Mouse (Mus musculus) adrenal gland, postnatal 4 days (tissue): ENCODE results near the gene Itih4. TPM values are rescaled to one million over a fixed set of nuclear protein-coding genes. Genes with fewer than 3 reads are reported as not detected.

Experiments used
- DNase-seq, 2 experiments: peaks; one replicate each; pipeline ENCODE4 v3.0.0; 2021 to 2022; ENCODE audit warnings: low spot score in 2 of 2, mixed read lengths in 2 of 2
- long read RNA-seq, 2 experiments: library from polyadenylated mRNA; stranded (forward); transcript quantifications; one replicate each; pipeline ENCODE4 v2.0.0; 2021
- total RNA-seq, 2 experiments: library from RNA; stranded (reverse); gene quantifications; 2 replicates each; pipeline ENCODE4 v1.2.3; 2021

Gene Itih4
- total RNA-seq, result 100 to 1,000 TPM in 1 of 2 experiments, 1 to 10 TPM in 1; 4.4 to 173 TPM
- long read RNA-seq, experiment 1, transcript Itih4-203 (23 exons, 3,531 nt), result minor isoform, 39 of 127 reads
- long read RNA-seq, experiment 1, transcript Itih4-202 (23 exons, 2,993 nt), result major isoform, 50 of 127 reads
- long read RNA-seq, experiment 1, transcript Itih4-204 (22 exons, 2,928 nt), result minor isoform, 12 of 127 reads
- long read RNA-seq, experiment 1, partial matches to known transcripts, result 9 of 127 reads
- long read RNA-seq, experiment 1, other reads (novel, unspliced or antisense), result 16 of 127 reads
- long read RNA-seq, experiment 2, result 0 reads

DNA sequence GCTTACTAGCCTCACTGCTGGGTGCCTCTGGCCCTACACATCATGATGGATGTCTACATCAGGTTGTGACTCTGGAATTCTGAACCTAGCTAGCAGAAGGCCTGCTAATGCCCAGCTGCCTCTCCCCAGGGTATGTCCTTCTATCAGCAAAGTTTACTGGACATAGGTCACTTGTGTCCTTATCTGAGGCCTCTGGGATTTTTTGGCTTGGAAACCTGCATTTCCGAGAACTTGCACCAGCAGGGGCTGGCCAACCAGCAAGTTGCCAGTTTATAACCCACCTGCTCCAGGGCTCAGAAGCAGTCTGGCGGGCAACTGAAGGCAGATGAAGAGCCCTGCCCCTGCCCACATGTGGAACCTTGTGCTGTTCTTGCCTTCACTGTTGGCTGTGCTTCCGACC is at the start of gene Itih4:
Gene Itih4, plus strand, starts transcription at position 273 of the 400 bp plus-strand sequence.
- DNase-seq, result no peak

DNA sequence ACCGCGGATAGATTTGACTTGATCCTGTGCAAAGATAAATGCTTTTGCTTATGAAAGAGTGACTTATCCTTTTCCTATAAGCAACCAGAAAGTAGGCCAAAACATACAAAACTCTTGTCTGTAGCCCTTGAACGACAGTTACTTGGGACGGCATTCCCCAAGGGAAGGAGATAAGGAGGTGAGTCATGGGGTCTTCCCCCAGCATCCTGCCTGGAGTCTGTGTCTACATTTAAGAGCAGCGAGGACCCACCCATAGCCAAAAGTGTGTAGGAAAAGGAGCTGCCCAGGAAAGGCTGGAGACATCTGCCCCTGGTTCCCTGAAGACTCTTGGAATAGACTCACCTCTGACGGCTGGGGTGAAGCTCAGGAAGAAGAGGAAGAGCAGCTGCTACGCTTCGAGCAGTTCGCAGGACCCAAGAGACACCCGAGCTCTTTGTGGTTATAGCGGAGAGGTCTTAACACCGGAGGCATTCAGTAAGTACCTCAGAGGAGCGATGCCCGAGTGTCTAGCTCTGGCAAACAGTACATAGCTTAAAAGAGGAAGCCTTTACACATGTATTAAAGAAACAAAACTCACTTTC is 48.8 kb upstream of the Itih4 start:
- DNase-seq, result no peak

DNA sequence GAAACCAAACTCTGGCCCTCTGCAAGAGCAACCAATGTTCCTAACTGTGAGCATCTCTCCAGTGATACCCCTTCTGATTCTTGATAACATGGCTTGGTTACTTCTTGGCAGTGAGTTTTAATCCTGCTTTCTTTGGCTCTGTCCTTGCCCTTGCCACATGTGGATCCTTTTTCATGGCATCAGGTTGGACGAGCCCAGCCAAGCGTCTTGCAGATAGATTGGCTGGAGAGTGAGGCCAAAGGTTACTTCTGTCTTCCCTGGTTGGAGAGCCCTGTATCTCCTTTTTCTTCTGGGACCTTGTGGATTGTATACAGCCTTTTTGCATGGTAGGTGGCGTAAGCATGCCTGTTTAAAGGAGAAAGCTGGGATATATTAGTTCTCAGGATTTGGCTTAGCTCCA is 42.6 kb upstream of the Itih4 start:
- DNase-seq, result no peak

DNA sequence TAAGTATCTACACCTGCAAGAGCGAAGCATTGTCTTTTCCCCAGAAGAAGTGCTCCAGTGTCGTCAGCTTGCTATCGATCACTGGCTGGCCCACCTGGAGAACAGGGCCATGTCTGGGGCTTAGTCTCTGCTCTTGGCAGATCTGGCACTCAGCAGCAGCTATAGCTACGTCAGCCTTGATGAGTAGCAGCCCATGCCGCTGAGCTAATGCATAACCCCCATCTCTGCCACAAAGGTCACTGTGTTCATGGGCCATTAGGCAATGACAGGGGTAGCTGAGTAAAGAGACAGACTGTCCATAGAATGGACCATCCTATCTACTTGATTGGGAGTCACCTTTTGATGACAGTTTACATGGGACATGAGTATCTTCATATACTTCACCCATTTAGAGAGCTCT is 35.8 kb upstream of the Itih4 start:
- DNase-seq, result no peak

DNA sequence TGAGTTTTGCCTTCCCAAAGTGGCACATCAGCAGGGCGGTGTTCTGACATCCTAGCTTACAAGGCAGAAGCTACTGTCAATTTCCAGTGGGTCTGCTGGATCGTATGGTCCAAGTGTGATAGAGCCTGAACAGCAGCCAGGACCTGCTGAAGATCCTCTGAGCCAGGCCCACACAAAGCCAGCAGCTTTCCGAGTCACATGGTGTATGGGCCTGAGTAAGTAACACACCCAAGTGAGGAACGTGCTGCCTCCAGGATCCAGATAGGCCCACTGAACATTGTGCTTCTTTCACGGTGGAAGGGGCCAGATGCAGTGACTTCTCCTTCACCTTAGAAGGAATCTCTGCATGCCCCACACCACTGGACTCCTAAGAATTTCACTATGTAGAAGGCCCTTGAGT is 34.0 kb upstream of the Itih4 start:
- no peak for DNase-seq

DNA sequence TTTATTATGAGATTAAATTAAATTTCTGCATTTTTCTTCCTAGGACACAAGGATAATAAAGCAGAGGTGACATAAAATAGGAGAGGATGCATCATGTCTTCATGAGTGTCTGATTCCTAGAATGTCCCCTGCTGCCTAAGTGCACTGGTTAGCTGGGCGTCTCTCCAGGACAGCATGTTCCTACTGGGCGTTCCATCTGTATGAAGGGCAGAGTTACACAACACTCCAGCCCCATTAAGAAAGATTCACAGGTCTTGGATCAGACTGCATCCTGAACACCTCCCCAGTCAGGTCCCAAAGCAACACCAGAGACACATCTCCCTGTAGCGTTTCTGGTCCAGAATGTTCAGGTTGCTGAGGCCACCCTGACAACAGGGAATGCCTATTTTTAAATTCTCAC is 31.0 kb upstream of the Itih4 start:
- DNase-seq, result no peak

DNA sequence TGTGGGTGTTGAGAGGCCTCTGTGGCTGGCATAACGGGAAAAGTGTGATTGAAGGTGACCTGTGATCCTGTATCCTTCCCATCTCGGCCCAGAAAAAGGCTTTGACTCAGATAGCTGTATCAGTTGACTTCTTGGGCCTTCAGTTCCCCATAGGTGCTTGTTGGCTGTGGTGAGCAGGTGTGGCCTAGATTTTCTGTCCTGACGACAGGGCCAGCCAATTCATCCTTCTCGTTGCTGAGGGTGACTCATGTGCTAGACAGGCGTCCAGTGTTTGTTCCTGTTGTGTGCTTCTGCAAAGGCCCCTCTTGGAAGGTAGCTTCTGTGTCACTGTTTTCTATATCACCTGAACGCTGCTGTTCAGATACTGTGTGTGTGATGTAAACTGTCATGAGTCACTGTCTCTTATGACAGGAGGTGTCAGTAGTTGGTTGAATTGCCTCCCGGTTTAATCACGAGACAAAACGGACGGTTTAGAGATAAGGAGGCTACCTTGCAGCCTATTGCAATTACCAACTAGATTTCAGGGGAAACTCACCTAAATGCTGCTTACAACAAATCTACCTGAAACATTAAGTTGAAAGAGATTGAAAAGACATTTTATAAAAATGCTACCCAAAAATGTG is 29.3 kb upstream of the Itih4 start:
- no peak for DNase-seq

DNA sequence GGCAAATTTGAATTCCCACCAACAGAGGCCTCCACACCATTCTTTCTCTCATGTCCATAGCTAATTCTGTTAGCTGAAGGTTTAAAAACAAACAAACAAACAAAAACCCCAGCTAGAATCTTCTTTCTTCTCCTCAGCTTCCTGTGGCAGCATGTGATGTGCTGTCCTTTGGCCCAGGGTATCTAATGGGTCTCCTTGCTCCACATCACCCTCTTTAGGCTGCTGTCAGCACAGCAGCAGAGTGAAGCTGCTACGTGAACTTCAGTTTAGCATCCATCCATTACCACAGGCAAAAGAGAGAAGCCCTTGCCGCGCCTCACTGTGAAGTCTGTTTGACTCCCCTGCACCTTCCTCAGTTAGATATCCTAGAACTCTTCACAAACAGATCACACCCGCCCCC is 28.3 kb upstream of the Itih4 start:
- DNase-seq, result no peak

DNA sequence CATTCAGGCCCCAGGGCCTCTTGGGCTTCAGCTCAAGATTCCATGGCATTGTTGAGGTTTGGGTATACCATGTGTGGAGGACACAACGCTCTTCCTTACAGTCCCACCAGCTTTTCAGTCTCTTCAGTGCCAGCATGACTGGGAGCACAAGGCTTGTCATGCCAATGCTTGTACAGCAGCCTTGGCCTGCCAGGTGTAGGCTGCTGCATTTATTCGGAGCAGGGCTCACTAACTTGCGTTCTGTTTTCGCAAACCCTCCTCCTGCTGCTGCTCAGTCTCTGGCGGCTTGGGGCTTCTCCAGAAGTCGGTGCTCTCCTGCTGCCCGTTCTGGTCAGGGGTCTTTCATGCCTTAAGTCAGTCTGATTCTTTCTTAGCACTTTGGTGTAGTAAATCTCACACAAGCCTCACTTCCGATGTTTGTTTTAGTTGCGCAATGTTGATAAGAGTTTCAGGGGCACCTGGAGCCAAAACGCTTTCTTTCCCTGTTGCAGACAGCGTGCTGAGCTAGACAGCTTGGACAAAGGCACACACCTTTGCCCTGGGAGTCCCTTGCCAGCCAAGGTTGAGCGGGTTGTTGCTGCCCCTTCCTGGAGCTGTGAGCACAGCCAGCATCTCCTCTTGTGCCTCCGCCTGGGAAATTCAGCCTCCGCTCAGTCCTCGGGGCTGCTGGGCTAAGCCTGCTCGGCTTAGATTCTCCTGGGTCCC is 24.7 kb upstream of the Itih4 start:
- no peak for DNase-seq

DNA sequence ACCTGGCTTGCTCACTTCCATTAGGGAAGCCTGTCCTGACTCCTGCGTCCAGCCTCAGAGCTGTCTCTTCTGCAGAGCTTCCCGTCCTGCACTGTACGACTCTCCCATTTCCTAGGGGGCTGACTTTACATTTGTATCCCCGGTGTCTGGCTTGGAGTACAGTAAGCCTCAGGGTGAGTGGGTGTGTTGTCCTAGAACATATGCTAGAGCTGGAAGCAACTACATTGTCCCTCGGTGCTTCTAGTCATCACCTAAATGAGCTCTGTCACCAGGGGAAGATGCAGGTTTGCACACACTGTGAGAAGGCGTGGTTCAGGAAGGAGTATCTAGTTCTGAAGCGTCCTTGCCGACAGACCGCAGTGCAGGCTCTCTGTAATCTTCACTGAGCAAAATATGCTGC is 23.9 kb upstream of the Itih4 start:
- no peak for DNase-seq

DNA sequence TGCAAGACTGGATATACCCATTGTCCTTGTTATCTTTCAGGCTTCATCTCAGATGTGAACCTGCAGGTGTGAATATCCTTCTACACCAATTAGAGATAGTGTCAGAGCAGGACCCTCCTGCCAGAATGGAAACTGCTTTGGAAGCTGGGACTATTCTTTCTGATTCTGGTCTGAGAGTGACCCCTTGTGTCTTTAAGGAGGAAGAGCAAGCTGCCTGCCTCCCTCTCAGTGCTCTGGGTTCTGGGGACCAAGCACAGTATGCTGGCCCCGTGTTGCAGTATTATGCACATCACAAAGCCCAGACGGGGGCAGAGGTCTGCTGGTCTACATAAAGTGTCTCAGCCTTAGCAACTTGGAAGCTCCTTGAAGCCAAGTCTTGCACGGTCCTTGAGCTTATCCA is 21.0 kb upstream of the Itih4 start:
- DNase-seq, result no peak

DNA sequence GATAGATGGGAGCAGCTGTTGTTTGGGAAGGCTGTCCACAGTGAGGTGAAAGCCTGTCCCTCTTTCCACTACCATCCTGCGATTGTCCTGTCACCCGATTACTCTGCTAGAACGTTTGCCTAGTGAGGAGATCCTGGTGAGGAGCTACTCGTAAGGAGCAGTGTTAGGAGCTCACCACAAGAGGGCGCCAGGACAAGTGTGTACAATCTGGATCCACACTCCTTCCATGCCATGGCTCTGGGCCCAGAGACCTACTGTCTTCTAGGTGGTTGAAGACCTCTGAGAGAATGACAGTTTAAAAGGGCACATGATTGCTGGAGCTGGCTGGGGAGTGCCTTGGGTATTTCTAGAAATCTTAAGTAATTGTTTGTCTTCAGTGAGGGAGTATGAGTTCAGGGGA is 19.2 kb upstream of the Itih4 start:
- peak; percentile 31 to 61 for DNase-seq

DNA sequence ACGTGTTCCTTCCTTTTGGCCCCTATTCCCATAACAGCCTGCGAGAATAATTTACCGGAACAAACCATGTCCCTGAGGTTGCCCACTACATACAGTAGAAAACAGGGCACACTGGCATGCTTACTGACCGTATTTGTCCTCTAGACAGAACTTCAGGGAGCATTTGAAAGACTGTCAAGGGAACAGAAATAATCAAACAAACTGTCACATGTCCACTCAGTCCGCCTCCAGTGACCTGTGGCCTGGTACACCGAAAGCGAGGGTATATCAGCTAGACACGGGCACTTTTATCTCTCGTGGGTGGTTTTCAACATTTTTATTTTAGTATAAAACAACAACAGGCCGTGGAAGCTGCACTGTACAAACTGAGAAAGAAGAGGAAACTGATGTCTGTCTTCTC is 17.4 kb upstream of the Itih4 start:
- DNase-seq, result no peak

DNA sequence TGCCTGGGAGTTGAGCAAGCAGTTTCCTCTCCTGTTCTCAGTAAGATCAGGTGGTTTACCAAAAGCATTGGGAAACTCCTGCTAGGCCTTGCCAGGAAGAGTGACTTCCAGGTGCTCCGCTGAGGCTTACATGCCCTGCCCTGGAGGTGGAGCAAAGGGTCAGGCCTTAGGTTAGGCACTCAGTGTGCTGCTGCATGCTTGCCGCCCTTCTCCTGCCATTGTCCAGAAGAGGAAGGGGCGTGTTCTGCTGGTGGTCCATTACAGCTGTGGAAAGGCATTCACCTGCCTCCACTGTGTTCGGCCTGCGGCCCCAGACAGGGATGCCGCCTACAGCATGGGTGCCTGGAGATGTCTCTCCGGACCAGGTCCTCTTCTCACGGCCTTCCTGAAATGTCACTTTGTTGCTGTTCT is 16.9 kb upstream of the Itih4 start:
- DNase-seq, result no peak

DNA sequence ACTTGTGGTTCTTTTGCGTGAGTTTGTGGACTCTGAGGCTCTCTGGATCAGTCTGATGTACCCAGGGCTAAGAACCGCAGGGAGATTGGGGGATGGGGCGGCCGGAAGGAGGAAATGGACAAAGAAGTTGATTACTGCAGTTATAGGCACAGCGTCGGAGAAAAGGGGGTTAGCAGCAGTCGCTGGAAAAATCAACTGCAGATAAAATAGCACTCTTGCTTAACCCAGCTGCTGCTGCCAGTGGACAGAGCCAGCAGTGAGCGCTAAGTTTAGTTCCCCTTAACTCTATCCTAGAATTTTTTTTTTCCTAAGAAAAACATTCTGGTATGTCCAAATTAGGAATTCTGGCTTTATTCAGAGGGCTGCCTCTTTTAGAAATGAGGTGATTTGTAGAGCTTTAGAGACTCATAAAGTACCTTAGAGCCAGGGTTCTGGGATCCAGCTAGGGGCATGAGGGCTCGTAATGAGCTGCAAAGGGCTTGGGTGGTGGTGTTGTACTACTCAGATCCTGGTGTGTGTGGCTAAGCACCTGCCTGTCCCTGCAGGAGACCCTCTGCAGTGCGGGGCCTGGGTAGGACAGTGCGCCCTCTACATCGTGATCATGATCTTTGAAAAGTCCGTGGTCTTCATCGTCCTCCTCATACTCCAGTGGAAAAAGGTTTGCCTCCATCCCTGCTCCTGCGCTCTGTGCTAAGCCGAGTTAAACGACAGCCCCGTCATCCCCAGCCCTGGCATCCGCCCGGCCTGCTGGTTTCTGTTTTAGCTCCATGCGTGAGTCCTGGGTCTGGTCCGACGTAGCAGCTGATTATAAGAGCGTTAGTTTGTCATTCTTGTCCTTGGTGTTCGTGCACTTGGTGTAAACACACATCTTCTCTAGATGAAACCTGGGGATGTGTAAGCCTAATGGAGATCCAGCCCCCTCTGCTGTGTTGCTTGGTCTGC is 15.8 kb upstream of the Itih4 start:
- no peak for DNase-seq

DNA sequence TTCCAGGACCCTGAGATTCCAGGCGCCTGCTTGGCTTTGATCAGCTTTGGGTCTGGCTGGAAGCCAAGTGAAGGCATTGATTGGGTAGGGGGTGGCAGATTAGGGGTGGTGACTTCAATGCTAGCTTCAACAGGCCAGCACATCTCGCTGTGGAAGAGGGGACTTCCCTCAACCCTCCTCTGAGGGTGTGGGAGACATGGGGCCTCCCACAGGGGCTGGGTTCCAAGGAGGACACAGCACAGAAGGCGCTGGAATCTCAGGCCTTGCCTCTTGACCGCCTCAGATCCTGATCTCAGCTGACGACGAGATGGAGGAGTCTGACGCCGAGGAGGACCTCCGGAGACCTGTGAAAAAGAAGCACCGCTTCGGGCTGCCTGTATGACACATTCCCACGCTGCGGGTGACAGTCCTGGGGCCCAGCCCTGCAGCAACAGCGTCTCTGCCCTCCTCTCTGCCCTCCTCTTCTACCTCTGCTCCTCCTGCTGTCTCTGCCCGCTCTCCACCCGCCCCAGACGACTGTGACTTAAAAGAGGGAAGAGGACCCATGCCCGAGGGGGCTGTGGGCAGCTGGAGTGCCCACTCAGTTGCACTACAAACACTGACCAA is 12.1 kb upstream of the Itih4 start:
- DNase-seq, result no peak

DNA sequence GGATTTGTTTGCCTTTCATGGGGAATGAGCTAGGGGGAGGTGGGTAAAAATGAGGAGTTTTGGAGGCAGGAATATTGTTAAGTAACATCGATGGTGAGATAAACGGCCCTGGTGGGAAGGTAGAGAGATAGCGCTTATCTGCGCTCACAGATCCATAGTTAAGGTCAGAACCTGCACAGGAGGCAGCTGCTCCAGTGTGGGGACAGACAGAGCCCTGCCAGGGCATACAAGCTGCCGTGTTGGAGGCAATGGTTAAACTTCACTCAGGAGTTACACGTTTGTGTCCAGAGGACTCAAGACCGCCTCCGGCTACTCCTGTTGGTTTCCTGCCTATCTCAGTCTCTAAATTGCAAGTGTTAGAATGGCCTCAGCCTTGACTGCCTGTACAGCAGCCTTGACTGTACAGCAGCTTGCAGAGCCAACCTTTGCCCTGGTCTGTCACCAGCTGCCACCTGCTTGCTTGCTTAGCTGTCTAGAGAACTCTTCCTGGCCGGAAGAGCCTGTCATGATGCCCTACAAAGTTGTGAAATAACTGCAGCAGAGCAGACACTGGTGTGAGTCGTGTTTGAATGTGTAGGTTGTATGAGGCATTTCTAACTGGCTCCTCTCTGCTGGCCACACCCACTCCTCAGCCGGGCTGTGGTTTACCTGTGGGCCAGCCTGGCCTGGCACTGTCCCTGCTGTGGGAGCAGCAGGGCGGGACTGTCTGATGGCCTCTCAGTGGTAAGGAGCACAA is 11.0 kb upstream of the Itih4 start:
- DNase-seq, result no peak

DNA sequence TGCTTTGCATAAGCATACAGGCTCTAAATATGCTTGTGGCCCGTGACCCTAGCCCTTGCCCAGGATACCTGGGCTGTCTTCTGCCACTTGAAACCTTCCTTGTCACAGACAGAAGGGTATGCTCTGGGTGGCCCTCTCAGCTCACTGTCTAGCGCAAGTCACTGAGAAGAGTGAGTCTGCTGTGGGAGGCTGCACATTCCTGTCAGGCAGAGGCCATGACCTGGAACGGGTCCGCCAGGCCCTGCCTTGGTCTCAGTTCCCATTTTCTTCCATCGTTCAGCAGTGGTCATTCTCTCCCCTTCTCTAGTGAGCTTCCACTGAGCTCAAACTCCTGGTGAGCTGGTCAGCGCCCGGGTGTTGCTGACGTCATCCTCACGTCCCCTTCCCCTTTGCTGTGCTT is 10.3 kb upstream of the Itih4 start:
- DNase-seq, result no peak

DNA sequence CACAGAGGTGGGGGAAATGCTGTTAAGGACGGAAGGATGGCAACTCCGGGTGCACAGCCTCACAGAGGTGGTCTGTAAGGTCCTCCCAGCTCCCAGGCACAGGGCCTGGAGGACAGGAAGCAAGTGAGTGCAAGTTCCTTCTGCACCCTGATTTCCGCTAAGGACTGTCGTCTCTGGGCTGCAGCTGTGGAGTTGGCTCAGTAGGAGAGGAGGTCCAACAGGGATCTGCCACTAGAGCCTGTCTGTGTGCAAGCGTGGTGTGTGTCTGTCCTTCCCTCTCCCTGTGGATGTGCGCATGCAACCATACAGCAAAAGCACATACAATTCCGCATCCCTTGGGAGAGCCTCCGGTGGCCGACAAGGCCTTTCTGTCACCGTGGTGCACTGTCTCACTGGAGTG is 9.8 kb upstream of the Itih4 start:
- DNase-seq, result no peak

DNA sequence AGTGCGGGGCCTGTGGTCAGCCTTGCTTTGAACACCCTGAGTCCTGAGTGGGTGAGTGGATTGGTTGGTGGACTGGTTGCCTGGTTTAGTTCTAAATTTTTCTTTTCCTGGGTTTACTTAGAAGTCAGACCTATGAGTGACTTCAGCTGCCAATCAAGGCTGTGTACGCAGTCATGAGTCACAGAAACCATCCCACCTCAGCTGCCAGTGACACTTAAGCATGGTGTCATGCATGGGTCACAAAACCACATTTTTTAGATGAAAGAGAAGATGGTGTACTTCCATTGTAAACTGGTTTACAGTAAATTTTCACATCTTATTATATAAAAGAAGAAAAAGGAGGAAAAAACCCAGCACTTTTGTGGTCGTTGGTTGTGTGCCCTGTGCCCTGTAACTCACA is 8.4 kb upstream of the Itih4 start:
- no peak for DNase-seq
